Mouse (Mus musculus) heart, adult 18-20 months (tissue): ENCODE data around the gene Kmt5a. TPM values are rescaled to one million over a fixed set of nuclear protein-coding genes. Genes with fewer than 3 reads are reported as not detected.
A peak's percentile ranks its signal among the peaks of the same experiment; 100 is the strongest.

Source experiments
- DNase-seq, 2 experiments: peaks; one replicate each; pipeline ENCODE4 v3.0.0; 2021 to 2022; ENCODE audit warnings: mixed read lengths in 1 of 2
- long read RNA-seq, 2 experiments: library from polyadenylated mRNA; stranded (forward); transcript quantifications; one replicate each; pipeline ENCODE4 v2.0.0; 2021
- total RNA-seq, 2 experiments: library from RNA; stranded (reverse); gene quantifications; 2 replicates each; pipeline ENCODE4 v1.2.3; 2021

Kmt5a gene
- 100 to 1,000 TPM; 205 to 229 TPM for total RNA-seq
- long read RNA-seq, experiment 1, transcript Kmt5a-202 (7 exons, 1,425 nt) = major isoform, 58 of 164 reads
- long read RNA-seq, experiment 1, transcript Kmt5a-212 (6 exons, 1,032 nt) = minor isoform, 9 of 164 reads
- long read RNA-seq, experiment 1, transcript Kmt5a-209 (8 exons, 2,112 nt) = minor isoform, 6 of 164 reads
- long read RNA-seq, experiment 1, partial matches to known transcripts = 31 of 164 reads
- long read RNA-seq, experiment 1, other reads (novel, unspliced or antisense) = 54 of 164 reads
- long read RNA-seq, experiment 2, transcript Kmt5a-202 (7 exons, 1,425 nt) = major isoform, 17 of 67 reads
- long read RNA-seq, experiment 2, partial matches to known transcripts = 21 of 67 reads
- long read RNA-seq, experiment 2, other reads (novel, unspliced or antisense) = 22 of 67 reads

- DNase-seq = peak; percentile 95 to 96
These were observed at the start of gene Kmt5a for GRCm38 (mm10) chr5:124439447-124440093. Gene Kmt5a, plus strand, starts transcription at chr5:124439930.

- no peak for DNase-seq
These were observed 47.3 kb upstream of the Kmt5a start for GRCm38 (mm10) chr5:124392412-124392811.

GRCm38 (mm10) chr5:124393726-124394125 lies 46.0 kb upstream of the Kmt5a start:
- no peak for DNase-seq

- DNase-seq = no peak
These were observed 28.9 kb upstream of the Kmt5a start for GRCm38 (mm10) chr5:124410808-124411207.

GRCm38 (mm10) chr5:124412163-124412562 lies 27.6 kb upstream of the Kmt5a start:
- no peak for DNase-seq

GRCm38 (mm10) chr5:124418903-124419302 lies 20.8 kb upstream of the Kmt5a start:
- DNase-seq = no peak

- DNase-seq = no peak
These were observed 17.9 kb upstream of the Kmt5a start for GRCm38 (mm10) chr5:124421786-124422185.

GRCm38 (mm10) chr5:124424200-124424722 lies 15.5 kb upstream of the Kmt5a start:
- peak in 1 of 2 experiments; percentile 26 for DNase-seq

GRCm38 (mm10) chr5:124424723-124425411 lies 14.9 kb upstream of the Kmt5a start:
- DNase-seq = peak; percentile 25 to 47

GRCm38 (mm10) chr5:124425412-124426259 lies 14.1 kb upstream of the Kmt5a start, which contains the start of gene Sbno1:
Gene Sbno1, minus strand, starts transcription at chr5:124426001.
- peak; percentile 94 to 95 for DNase-seq

- no peak for DNase-seq
These were observed 13.2 kb upstream of the Kmt5a start for GRCm38 (mm10) chr5:124426475-124427071.

GRCm38 (mm10) chr5:124432398-124433012 lies 7.2 kb upstream of the Kmt5a start:
- DNase-seq = peak; percentile 70 to 83

GRCm38 (mm10) chr5:124433048-124433447 lies 6.7 kb upstream of the Kmt5a start:
- no peak for DNase-seq

GRCm38 (mm10) chr5:124438229-124438628 lies 1.5 kb upstream of the Kmt5a start:
- DNase-seq = peak; percentile 50 to 53

- no peak for DNase-seq
These were observed 984 bp upstream of the Kmt5a start for GRCm38 (mm10) chr5:124438746-124439145.

GRCm38 (mm10) chr5:124440094-124440701 lies 468 bp downstream of the Kmt5a start:
- no peak for DNase-seq

GRCm38 (mm10) chr5:124442628-124443027 lies 2.9 kb downstream of the Kmt5a start:
- DNase-seq = no peak

- no peak for DNase-seq
These were observed 4.5 kb downstream of the Kmt5a start for GRCm38 (mm10) chr5:124444208-124444607.

- peak; percentile 82 to 84 for DNase-seq
These were observed 5.2 kb downstream of the Kmt5a start for GRCm38 (mm10) chr5:124444661-124445561.
